8 mouse cellular contexts compared by ENCODE assay signal in genomic region chr1:192726996-192727624, GRCm38 (mm10). TPM values are rescaled to one million over a fixed set of nuclear protein-coding genes. Genes with fewer than 3 reads are reported as not detected.
DNase-seq lines count a peak whose midpoint lies in the region; ATAC-seq lines count a peak whose summit lies in the region.
"Had no signal": no experiment of that assay in that cellular context is flagged by ENCODE, and none has a peak within 500 bp of the region (broad histone marks: within the 10 kb centered on the region; RNA-seq: fewer than 3 reads in every experiment).

No protein-coding gene starts in this region.

- ATAC-seq in forebrain, embryonic 15.5 days (replicated peaks): peak; percentile 66
- peak; percentile 74 for ATAC-seq in hindbrain, embryonic 12.5 days (ENCODE audit: low FRiP score)
- ATAC-seq in megakaryocyte progenitor cell, adult 5-6 weeks (replicated peaks; ENCODE audit: poor library complexity): peak; percentile 96

- peak; percentile 61 for DNase-seq in R1 (ENCODE audit: low read depth, low spot score)
- peak; percentile 36 for DNase-seq in cerebellum, adult 11-12 months
- DNase-seq in layer of hippocampus, postnatal 36 days: peak; percentile 38 to 56
- DNase-seq in skeletal muscle tissue, adult 2 months (ENCODE audit: low read depth, low spot score): peak; percentile 30

- WGBS in forebrain, embryonic 15.5 days: 55% methylated on average over 11 of the region's 11 CpGs
- 56% methylated on average over 11 of the region's 11 CpGs for WGBS in hindbrain, embryonic 12.5 days

- no peak overlapping the region for H3K27ac ChIP-seq in forebrain, embryonic 15.5 days (replicated peaks)
- H3K27ac ChIP-seq in hindbrain, embryonic 12.5 days: no peak overlapping the region
- H3K27ac ChIP-seq: macrophage had no signal

- H3K9ac ChIP-seq in forebrain, embryonic 15.5 days (replicated peaks): no peak overlapping the region
- no peak overlapping the region for H3K9ac ChIP-seq in hindbrain, embryonic 12.5 days

- no peaks in the 10 kb centered on the region for H3K9me3 ChIP-seq in forebrain, embryonic 15.5 days
- no peaks in the 10 kb centered on the region for H3K9me3 ChIP-seq in hindbrain, embryonic 12.5 days (replicated peaks)

- no peaks in the 10 kb centered on the region for H3K27me3 ChIP-seq in forebrain, embryonic 15.5 days
- no peaks in the 10 kb centered on the region for H3K27me3 ChIP-seq in hindbrain, embryonic 12.5 days

- no peaks in the 10 kb centered on the region for H3K36me3 ChIP-seq in forebrain, embryonic 15.5 days
- no peaks in the 10 kb centered on the region for H3K36me3 ChIP-seq in hindbrain, embryonic 12.5 days

- H3K4me3 ChIP-seq in forebrain, embryonic 15.5 days: no peak overlapping the region
- H3K4me3 ChIP-seq in hindbrain, embryonic 12.5 days: no peak overlapping the region

- H3K4me2 ChIP-seq in forebrain, embryonic 15.5 days (replicated peaks): no peak overlapping the region
- H3K4me2 ChIP-seq in hindbrain, embryonic 12.5 days (replicated peaks): no peak overlapping the region

- H3K4me1 ChIP-seq in forebrain, embryonic 15.5 days: no peaks in the 10 kb centered on the region
- no peaks in the 10 kb centered on the region for H3K4me1 ChIP-seq in hindbrain, embryonic 12.5 days

RNA-seq across cellular contexts. Expression of gene Hhat, which starts 43.9 kb away (rescaled TPM):
- 2.0 and 2.7 TPM in 2 replicates for polyA plus RNA-seq in forebrain, embryonic 15.5 days (2015; fragmentation: Nextera tagmentation; extraction: Ambion mirVana)
- polyA plus RNA-seq in hindbrain, embryonic 12.5 days (2016; fragmentation: Nextera tagmentation; extraction: Ambion mirVana): 5.9 and 7.8 TPM in 2 replicates
- 1 to 10 TPM in 1 of 2 experiments, under 1 TPM in 1; 0.62 to 1.3 TPM for total RNA-seq in layer of hippocampus, postnatal 36 days (2021)
- 1.5 and 2.0 TPM in 2 replicates for total RNA-seq in megakaryocyte progenitor cell, adult 5-6 weeks (2015)
- 1.7 and 2.6 TPM in 2 replicates for total RNA-seq in megakaryocyte progenitor cell, adult 5-6 weeks (2017)
